Mouse (Mus musculus) brain, embryonic 14.5 days (tissue): ENCODE results near the gene Olfm1.

Source experiments
- CTCF ChIP-seq: fragments of 200-500 bp; IDR thresholded peaks from 2 replicates; pipeline ENCODE4 v1.5.1; 2012; ENCODE audit warnings: inconsistent platforms, mild to moderate bottlenecking, moderate library complexity, borderline replicate concordance; ENCODE audit not compliant: insufficient read depth, insufficient read length; ENCODE audit errors: extremely low read depth
- POLR2A ChIP-seq: fragments of 200-500 bp; IDR thresholded peaks from 2 replicates; pipeline ENCODE4 v1.6.1; 2012; ENCODE audit warnings: mild to moderate bottlenecking, inconsistent platforms, borderline replicate concordance; ENCODE audit not compliant: poor library complexity, insufficient read depth, insufficient read length, severe bottlenecking; ENCODE audit errors: extremely low read depth

DNA sequence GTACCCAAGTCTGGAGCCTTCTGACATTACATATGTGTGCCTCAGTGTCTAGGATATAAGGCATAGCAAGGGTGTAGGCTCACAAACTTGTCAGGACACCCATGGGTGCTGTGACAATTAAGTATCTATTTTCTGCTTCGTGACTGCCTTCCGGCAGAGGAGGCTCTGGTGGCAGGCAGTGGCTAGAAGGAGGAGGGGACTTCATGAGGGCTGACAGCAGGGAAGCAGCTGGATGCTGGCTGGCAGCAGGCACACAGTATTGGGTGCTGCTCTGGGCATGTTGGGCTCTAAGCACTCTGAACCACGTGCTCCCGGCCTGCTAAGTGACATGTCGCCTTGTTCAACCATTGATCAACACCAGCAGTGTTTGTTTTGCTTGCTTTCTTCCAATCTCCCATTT lies 32.0 kb downstream of the Olfm1 start:
- TF ChIP-seq POLR2A (no peak), CTCF (no peak)
